Mouse (Mus musculus) forebrain, embryonic 14.5 days (tissue): ENCODE data around the gene Crybb3. TPM values are rescaled to one million over a fixed set of nuclear protein-coding genes. Genes with fewer than 3 reads are reported as not detected.
A peak's percentile ranks its signal among the peaks of the same experiment; 100 is the strongest.

Source experiments
- ATAC-seq: fragments of 200-750 bp; cut with Nextera tagmentation; 2 replicates; pipeline ENCODE4 v1.8.0; 2017; ENCODE audit warnings: mild to moderate bottlenecking, moderate library complexity
- DNase-seq: peaks from one replicate; pipeline ENCODE4 v3.0.0-alpha.2; 2015; ENCODE audit warnings: low spot score
- H3K27ac ChIP-seq: fragments of 300-500 bp; sonication (generic); 2 replicates; pipeline ENCODE4 v1.5.1; 2014; ENCODE audit warnings: low read depth, mild to moderate bottlenecking, control low read depth, low read length, moderate library complexity
- H3K27me3 ChIP-seq: fragments of 300-500 bp; sonication (generic); replicated peaks from 2 replicates; pipeline ENCODE4 v1.6.1; 2014; ENCODE audit warnings: low read length, control low read depth, mixed read lengths; ENCODE audit not compliant: control insufficient read depth, insufficient read depth
- H3K36me3 ChIP-seq: fragments of 300-500 bp; sonication (generic); 2 replicates; pipeline ENCODE4 v1.6.1; 2014; ENCODE audit warnings: low read length, control low read depth; ENCODE audit not compliant: control insufficient read depth, insufficient read depth
- H3K4me1 ChIP-seq: fragments of 300-500 bp; sonication (generic); 2 replicates; pipeline ENCODE4 v1.6.1; 2014; ENCODE audit warnings: antibody characterized with exemption, low read length, control low read depth; ENCODE audit not compliant: control insufficient read depth, insufficient read depth
- H3K4me2 ChIP-seq: fragments of 300-500 bp; sonication (generic); 2 replicates; pipeline ENCODE4 v1.6.1; 2014; ENCODE audit warnings: mild to moderate bottlenecking, control low read depth, low read length
- H3K4me3 ChIP-seq: fragments of 300-500 bp; sonication (generic); 2 replicates; pipeline ENCODE4 v1.5.1; 2014; ENCODE audit warnings: low read depth, low read length, control low read depth
- H3K9ac ChIP-seq: fragments of 300-500 bp; sonication (generic); 2 replicates; pipeline ENCODE4 v1.6.1; 2014; ENCODE audit warnings: mild to moderate bottlenecking, low read length, control low read depth, moderate library complexity
- H3K9me3 ChIP-seq: fragments of 300-500 bp; sonication (generic); replicated peaks from 2 replicates; pipeline ENCODE4 v1.6.1; 2016; ENCODE audit warnings: low read length, control low read depth, mixed read lengths; ENCODE audit not compliant: control insufficient read depth
- WGBS: fragments of 180-500 bp; shearing (Covaris S2); extraction: QIAGEN DNeasy Blood & Tissue Kit; methylation state at CpG from one replicate; pipeline ENCODE4 v1.1.7; 2014; 5-methylcytosine and 5-hydroxymethylcytosine counted together
- polyA plus RNA-seq: library from polyadenylated mRNA; unstranded; fragments of >200 nt; fragmentation: Nextera tagmentation; extraction: Ambion mirVana; gene quantifications from 2 replicates; pipeline ENCODE4 v1.2.1, GENCODE M21; 2014

The Crybb3 gene
- polyA plus RNA-seq, 1 experiment from 2014 or later = 0.48 TPM

GRCm38 (mm10) chr5:113097551-113097950 lies 16.2 kb upstream of the Crybb3 start:
- Histone ChIP-seq H3K4me1 (peaks cover 1% of the 10 kb centered on the region; the same call in 1 of the 2 replicates), H3K9me3 (no peaks in the 10 kb centered on the region), H3K4me3 (no peak overlapping the region), H3K36me3 (peaks cover 8% of the 10 kb centered on the region; the same call in 1 of the 2 replicates), H3K4me2 (no peak overlapping the region), H3K27me3 (no peaks in the 10 kb centered on the region), H3K9ac (no peak overlapping the region), H3K27ac (no peak overlapping the region)
- 95% methylated on average over 17 of the region's 17 CpGs for WGBS
- no peak for DNase-seq
- no peak for ATAC-seq

- 96% methylated on average over 18 of the region's 18 CpGs for WGBS
- ATAC-seq = no peak
- Histone ChIP-seq H3K4me1 (no peaks in the 10 kb centered on the region), H3K9ac (no peak overlapping the region), H3K9me3 (no peaks in the 10 kb centered on the region), H3K27ac (no peak overlapping the region), H3K4me3 (no peak overlapping the region), H3K4me2 (no peak overlapping the region), H3K27me3 (no peaks in the 10 kb centered on the region), H3K36me3 (peaks cover 8% of the 10 kb centered on the region; the same call in 1 of the 2 replicates)
- DNase-seq = no peak
These were observed 14.1 kb upstream of the Crybb3 start for GRCm38 (mm10) chr5:113095456-113095855.

- Histone ChIP-seq H3K9me3 (no peaks in the 10 kb centered on the region), H3K27me3 (no peaks in the 10 kb centered on the region), H3K27ac (no peak overlapping the region), H3K9ac (no peak overlapping the region), H3K4me1 (no peaks in the 10 kb centered on the region), H3K36me3 (peaks cover 17% of the 10 kb centered on the region; the same call in 1 of the 2 replicates), H3K4me2 (no peak overlapping the region), H3K4me3 (no peak overlapping the region)
- WGBS = 75% methylated on average over 7 of the region's 7 CpGs
- ATAC-seq = no peak
- no peak for DNase-seq
These were observed 11.0 kb upstream of the Crybb3 start for GRCm38 (mm10) chr5:113092406-113092805.

- no peak overlapping the region for H3K4me3 ChIP-seq
- H3K27ac ChIP-seq = no peak overlapping the region
- ATAC-seq = no peak
These were observed 9.8 kb upstream of the Crybb3 start for GRCm38 (mm10) chr5:113091162-113091561.

GRCm38 (mm10) chr5:113090750-113091149 lies 9.4 kb upstream of the Crybb3 start:
- Histone ChIP-seq H3K36me3 (peaks cover 16% of the 10 kb centered on the region; the same call in 1 of the 2 replicates), H3K9me3 (no peaks in the 10 kb centered on the region), H3K4me1 (0 out of 2 replicates have a peak, but pooled peaks cover 3% of the 10 kb centered on the region), H3K4me2 (no peak overlapping the region), H3K27ac (no peak overlapping the region), H3K9ac (no peak overlapping the region), H3K27me3 (no peaks in the 10 kb centered on the region), H3K4me3 (no peak overlapping the region)
- 93% methylated on average over 11 of the region's 11 CpGs for WGBS
- ATAC-seq (no peak), DNase-seq (no peak)

More at GRCm38 (mm10) chr5:113091162-113091561, 9.8 kb upstream of the Crybb3 start:
- Histone ChIP-seq H3K36me3 (peaks cover 16% of the 10 kb centered on the region; the same call in 1 of the 2 replicates), H3K4me1 (0 out of 2 replicates have a peak, but pooled peaks cover 1% of the 10 kb centered on the region), H3K27me3 (no peaks in the 10 kb centered on the region), H3K9me3 (no peaks in the 10 kb centered on the region), H3K4me2 (no peak overlapping the region), H3K9ac (no peak overlapping the region)
- peak; percentile 71 for DNase-seq
- 63% methylated on average over 5 of the region's 5 CpGs for WGBS

- no peak for ATAC-seq
- no peak overlapping the region for H3K4me3 ChIP-seq
- WGBS = 92% methylated on average over 24 of the region's 24 CpGs
- no peaks in the 10 kb centered on the region for H3K27me3 ChIP-seq
- no peak overlapping the region for H3K27ac ChIP-seq
- H3K9me3 ChIP-seq = no peaks in the 10 kb centered on the region
- no peak overlapping the region for H3K9ac ChIP-seq
- H3K4me1 ChIP-seq = 0 out of 2 replicates have a peak, but pooled peaks cover 3% of the 10 kb centered on the region
- H3K4me2 ChIP-seq = no peak overlapping the region
- no peak for DNase-seq
- H3K36me3 ChIP-seq = peaks cover 11% of the 10 kb centered on the region; the same call in 1 of the 2 replicates
These were observed 8.8 kb upstream of the Crybb3 start for GRCm38 (mm10) chr5:113090077-113090690.

- Histone ChIP-seq H3K36me3 (peaks cover 11% of the 10 kb centered on the region; the same call in 1 of the 2 replicates), H3K4me1 (0 out of 2 replicates have a peak, but pooled peaks cover 3% of the 10 kb centered on the region), H3K4me3 (no peak overlapping the region), H3K27ac (no peak overlapping the region), H3K4me2 (no peak overlapping the region), H3K27me3 (no peaks in the 10 kb centered on the region), H3K9ac (no peak overlapping the region), H3K9me3 (no peaks in the 10 kb centered on the region)
- 86% methylated on average over 2 of the region's 2 CpGs for WGBS
- DNase-seq = no peak
- no peak for ATAC-seq
These were observed 6.1 kb upstream of the Crybb3 start for GRCm38 (mm10) chr5:113087465-113087864.

- H3K4me3 ChIP-seq = no peak overlapping the region
- 82% methylated on average over 4 of the region's 4 CpGs for WGBS
- H3K9ac ChIP-seq = no peak overlapping the region
- 0 out of 2 replicates have a peak overlapping the region, but pooled peaks have one; percentile 21 for H3K27ac ChIP-seq
- H3K27me3 ChIP-seq = no peaks in the 10 kb centered on the region
- ATAC-seq = no peak
- peaks cover 11% of the 10 kb centered on the region; the same call in 1 of the 2 replicates for H3K36me3 ChIP-seq
- no peak for DNase-seq
- no peak overlapping the region for H3K4me2 ChIP-seq
- no peaks in the 10 kb centered on the region for H3K9me3 ChIP-seq
- H3K4me1 ChIP-seq = 0 out of 2 replicates have a peak, but pooled peaks cover 3% of the 10 kb centered on the region
These were observed 5.6 kb upstream of the Crybb3 start for GRCm38 (mm10) chr5:113086990-113087389.

- no peak overlapping the region for H3K9ac ChIP-seq
- no peak for ATAC-seq
- H3K4me2 ChIP-seq = no peak overlapping the region
- no peaks in the 10 kb centered on the region for H3K9me3 ChIP-seq
- 0 out of 2 replicates have a peak, but pooled peaks cover 3% of the 10 kb centered on the region for H3K4me1 ChIP-seq
- H3K4me3 ChIP-seq = no peak overlapping the region
- no peaks in the 10 kb centered on the region for H3K27me3 ChIP-seq
- 75% methylated on average over 12 of the region's 12 CpGs for WGBS
- peak; percentile 67 for DNase-seq
- H3K27ac ChIP-seq = peak overlapping the region; percentile 58; the same call in 1 of the 2 replicates
- peaks cover 11% of the 10 kb centered on the region; the same call in 1 of the 2 replicates for H3K36me3 ChIP-seq
These were observed 5.1 kb upstream of the Crybb3 start for GRCm38 (mm10) chr5:113086439-113086838.
